Mouse (Mus musculus): ENCODE results near the gene Map2k5. TPM values are rescaled to one million over a fixed set of nuclear protein-coding genes. Genes with fewer than 3 reads are reported as not detected.

The Map2k5 gene
- polyA plus RNA-seq, 1 experiment from 2014 or later: 26.4 TPM

DNA sequence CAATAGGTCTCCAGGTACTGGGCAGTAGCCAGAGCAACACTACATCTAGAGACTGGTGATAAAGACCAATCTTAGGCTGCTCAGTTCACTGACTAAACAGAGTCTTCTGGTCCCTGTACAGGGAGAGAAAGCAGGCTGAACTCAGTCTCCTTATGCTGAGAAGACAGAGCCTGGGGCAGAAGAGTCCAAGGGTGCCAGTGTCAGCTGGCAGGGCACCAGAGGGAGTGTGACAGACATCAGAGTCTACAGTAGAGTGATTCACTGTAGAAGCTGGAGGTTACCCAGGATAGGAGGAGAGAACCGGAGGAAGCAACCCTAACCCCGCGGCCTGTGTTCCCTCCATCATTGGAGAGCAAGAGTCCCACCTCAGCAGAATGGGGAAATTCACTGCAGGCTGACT, 79.0 kb downstream of the Map2k5 start:
- Histone ChIP-seq H3K4me3 (no peak overlapping the region), H3K36me3 (peaks cover 36% of the 10 kb centered on the region), H3K4me2 (no peak overlapping the region), H3K4me1 (peaks cover 41% of the 10 kb centered on the region), H3K9me3 (0 out of 2 replicates have a peak, but pooled peaks cover 3% of the 10 kb centered on the region), H3K9ac (no peak overlapping the region), H3K27me3 (replicated peaks) (no peaks in the 10 kb centered on the region), H3K27ac (replicated peaks) (no peak overlapping the region)
- WGBS: 90% methylated on average over 3 of the region's 3 CpGs
- ATAC-seq (ENCODE audit: extremely low read depth, insufficient number of reproducible peaks, low FRiP score, low TSS enrichment): no peak

DNA sequence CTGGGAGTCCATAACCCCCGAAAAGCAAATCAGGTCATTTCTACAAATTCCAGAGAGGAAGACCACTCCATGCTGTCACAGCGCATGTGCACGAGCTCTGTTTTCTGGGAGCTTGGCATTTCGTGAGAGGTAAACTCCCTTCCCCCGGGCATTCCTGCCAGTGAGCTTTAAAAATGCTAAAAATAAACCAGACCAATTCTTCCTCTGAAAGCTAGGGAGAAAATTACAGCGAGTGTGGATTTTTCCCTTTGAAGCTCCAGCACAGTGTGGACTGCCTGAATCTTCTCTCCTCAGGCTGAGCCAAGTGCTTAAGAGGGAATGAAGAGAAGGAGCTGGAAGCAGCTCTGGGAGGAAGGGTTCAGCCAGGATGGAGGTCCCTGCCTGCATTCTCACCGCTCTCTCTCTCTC, 82.1 kb downstream of the Map2k5 start:
- 46% methylated on average over 7 of the region's 7 CpGs for WGBS
- peak overlapping the region; percentile 44 for H3K4me2 ChIP-seq
- H3K4me3 ChIP-seq: no peak overlapping the region
- no peaks in the 10 kb centered on the region for H3K27me3 ChIP-seq (replicated peaks)
- ATAC-seq (ENCODE audit: extremely low read depth, insufficient number of reproducible peaks, low FRiP score, low TSS enrichment): no peak
- H3K4me1 ChIP-seq: peaks cover 33% of the 10 kb centered on the region
- H3K9ac ChIP-seq: 0 out of 2 replicates have a peak overlapping the region, but pooled peaks have one; percentile 25
- peak overlapping the region; percentile 40 for H3K27ac ChIP-seq (replicated peaks)
- H3K36me3 ChIP-seq: peaks cover 49% of the 10 kb centered on the region
- 0 out of 2 replicates have a peak, but pooled peaks cover 3% of the 10 kb centered on the region for H3K9me3 ChIP-seq

DNA sequence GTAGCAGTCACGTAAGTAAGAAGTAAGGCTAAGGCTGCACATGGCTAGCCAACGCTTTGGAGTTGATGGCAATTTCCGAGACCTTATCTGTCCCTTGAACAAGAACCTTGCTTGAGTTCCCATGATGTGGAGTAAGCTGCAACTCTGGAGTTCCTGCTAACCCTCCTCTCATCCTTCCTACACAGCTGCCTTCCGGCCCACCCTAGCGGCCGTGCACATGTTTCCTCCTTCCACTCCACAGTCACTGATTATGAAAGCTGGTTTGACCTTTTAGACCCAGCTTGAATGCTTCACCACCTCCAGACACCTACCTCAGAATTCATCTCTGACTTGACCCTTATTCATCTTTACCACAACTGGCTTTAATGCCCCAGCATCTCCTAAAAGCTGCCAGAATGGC, 82.9 kb downstream of the Map2k5 start:
- Histone ChIP-seq H3K4me3 (no peak overlapping the region), H3K4me2 (no peak overlapping the region), H3K9me3 (0 out of 2 replicates have a peak, but pooled peaks cover under 1% of the 10 kb centered on the region), H3K4me1 (peaks cover 33% of the 10 kb centered on the region), H3K27ac (replicated peaks) (no peak overlapping the region), H3K9ac (no peak overlapping the region), H3K36me3 (peaks cover 51% of the 10 kb centered on the region), H3K27me3 (replicated peaks) (no peaks in the 10 kb centered on the region)
- no peak for ATAC-seq (ENCODE audit: extremely low read depth, insufficient number of reproducible peaks, low FRiP score, low TSS enrichment)
- 68% methylated on average over 6 of the region's 6 CpGs for WGBS

DNA sequence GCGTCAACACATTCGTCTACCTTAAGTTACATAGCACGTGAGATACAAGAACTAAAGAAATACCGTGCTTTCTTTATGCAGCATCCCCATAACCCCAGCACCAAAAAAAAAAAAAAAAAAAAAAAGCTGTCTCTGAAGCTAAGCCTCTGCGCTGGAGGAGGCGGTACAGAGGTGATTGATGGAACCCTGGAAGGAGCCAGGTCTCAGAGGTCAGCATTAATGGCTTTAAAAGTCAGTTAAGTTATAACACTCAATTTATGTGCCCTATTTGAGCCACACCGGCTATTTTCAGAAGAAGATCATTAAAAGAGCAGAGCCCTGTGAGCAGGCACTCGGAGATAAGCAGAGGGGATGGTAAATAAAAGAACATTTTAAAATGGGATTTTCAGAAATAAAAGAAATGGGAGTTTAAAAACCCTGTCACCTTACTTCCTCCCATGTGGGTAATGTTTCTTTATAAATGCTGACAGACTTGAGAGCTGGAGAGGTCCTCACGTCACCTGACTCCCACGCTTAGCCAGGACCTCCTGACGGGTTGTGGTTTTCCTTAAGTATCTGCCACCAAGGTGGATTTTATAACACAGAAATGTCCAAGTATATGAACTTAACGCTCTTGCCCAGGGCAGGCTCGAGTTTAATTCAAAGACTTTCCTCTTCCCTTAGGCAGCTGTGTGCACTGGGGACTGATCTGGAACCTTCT, 83.8 kb downstream of the Map2k5 start:
- 65% methylated on average over 13 of the region's 13 CpGs for WGBS
- H3K27me3 ChIP-seq (replicated peaks): no peaks in the 10 kb centered on the region
- peaks cover 54% of the 10 kb centered on the region for H3K36me3 ChIP-seq
- H3K4me3 ChIP-seq: no peak overlapping the region
- H3K4me2 ChIP-seq: no peak overlapping the region
- H3K9me3 ChIP-seq: no peaks in the 10 kb centered on the region
- H3K27ac ChIP-seq (replicated peaks): no peak overlapping the region
- ATAC-seq (ENCODE audit: extremely low read depth, insufficient number of reproducible peaks, low FRiP score, low TSS enrichment): no peak
- H3K9ac ChIP-seq: no peak overlapping the region
- H3K4me1 ChIP-seq: peaks cover 33% of the 10 kb centered on the region

DNA sequence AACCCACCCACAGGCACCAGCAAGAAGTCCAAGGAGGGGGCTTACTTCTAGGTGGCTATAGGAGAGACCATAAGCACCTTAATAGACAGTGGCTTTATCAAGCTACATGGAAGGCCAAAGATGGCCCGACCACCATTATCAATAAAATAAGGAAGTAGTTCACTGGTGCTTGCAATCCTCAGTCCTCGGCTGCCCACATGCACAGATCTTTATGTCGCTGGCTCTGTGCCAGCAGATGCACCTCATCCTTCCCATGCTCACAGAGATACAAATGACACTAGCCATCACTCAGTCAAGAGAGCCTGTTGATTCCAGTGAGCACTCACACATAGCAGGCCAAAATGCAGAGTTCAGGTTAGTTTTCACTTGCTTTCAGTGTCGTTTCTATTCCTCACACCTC, 89.0 kb downstream of the Map2k5 start:
- 80% methylated on average over 4 of the region's 4 CpGs for WGBS
- H3K4me2 ChIP-seq: no peak overlapping the region
- no peak overlapping the region for H3K27ac ChIP-seq (replicated peaks)
- H3K27me3 ChIP-seq (replicated peaks): no peaks in the 10 kb centered on the region
- H3K4me3 ChIP-seq: no peak overlapping the region
- no peak overlapping the region for H3K9ac ChIP-seq
- no peak for ATAC-seq (ENCODE audit: extremely low read depth, insufficient number of reproducible peaks, low FRiP score, low TSS enrichment)
- H3K9me3 ChIP-seq: no peaks in the 10 kb centered on the region
- H3K4me1 ChIP-seq: no peaks in the 10 kb centered on the region
- H3K36me3 ChIP-seq: peaks cover 65% of the 10 kb centered on the region

DNA sequence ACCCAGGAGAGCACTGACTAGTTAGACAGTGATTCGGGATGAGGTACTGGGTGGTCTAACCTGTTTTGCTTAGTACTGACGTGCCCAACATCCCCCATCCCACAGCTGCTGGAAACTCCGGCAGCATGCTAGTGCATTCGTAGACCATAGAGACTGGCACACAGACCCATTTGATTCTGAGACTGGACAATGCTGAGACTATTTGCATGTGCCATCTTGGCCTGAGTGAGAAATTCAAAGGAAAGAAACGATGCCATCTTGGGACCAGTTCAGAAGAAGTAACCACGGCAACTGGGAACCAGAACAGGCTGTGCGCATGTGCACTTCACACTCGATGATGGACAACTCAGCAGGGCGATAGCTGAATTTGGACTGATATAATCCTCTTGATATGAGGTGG, 93.3 kb downstream of the Map2k5 start:
- WGBS: 85% methylated on average over 9 of the region's 9 CpGs

DNA sequence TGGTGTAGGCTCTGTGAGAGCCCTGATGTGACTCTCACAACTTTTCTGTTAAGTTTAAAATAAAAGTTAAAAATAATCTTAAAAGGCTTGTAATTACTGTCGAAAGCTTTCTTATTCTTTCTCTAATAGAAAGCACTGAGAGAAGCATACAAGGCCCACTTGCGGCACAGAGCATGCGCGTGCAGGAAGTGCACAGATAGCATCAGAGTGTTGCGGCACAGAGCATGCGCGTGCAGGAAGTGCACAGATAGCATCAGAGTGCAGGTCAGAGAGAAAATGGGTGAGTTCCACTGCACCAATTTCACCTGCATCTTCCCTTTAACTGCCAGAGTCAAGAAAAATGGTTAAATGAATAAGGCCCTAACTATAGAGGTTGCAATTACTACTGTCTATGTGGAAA, 95.7 kb downstream of the Map2k5 start:
- no peak overlapping the region for H3K27ac ChIP-seq (replicated peaks)
- ATAC-seq (ENCODE audit: extremely low read depth, insufficient number of reproducible peaks, low FRiP score, low TSS enrichment): no peak
- peaks cover 3% of the 10 kb centered on the region; the same call in 1 of the 2 replicates for H3K9me3 ChIP-seq
- no peaks in the 10 kb centered on the region for H3K27me3 ChIP-seq (replicated peaks)
- H3K36me3 ChIP-seq: peaks cover 34% of the 10 kb centered on the region
- no peak overlapping the region for H3K4me3 ChIP-seq
- H3K9ac ChIP-seq: no peak overlapping the region
- WGBS: 94% methylated on average over 7 of the region's 7 CpGs
- H3K4me1 ChIP-seq: no peaks in the 10 kb centered on the region
- no peak overlapping the region for H3K4me2 ChIP-seq

More for the DNA sequence above, 93.3 kb downstream of the Map2k5 start:
- Histone ChIP-seq H3K9ac (no peak overlapping the region), H3K4me3 (no peak overlapping the region), H3K4me1 (no peaks in the 10 kb centered on the region), H3K9me3 (peaks cover 3% of the 10 kb centered on the region; the same call in 1 of the 2 replicates), H3K27ac (replicated peaks) (no peak overlapping the region), H3K36me3 (peaks cover 46% of the 10 kb centered on the region), H3K27me3 (replicated peaks) (no peaks in the 10 kb centered on the region), H3K4me2 (no peak overlapping the region)
- no peak for ATAC-seq (ENCODE audit: extremely low read depth, insufficient number of reproducible peaks, low FRiP score, low TSS enrichment)

DNA sequence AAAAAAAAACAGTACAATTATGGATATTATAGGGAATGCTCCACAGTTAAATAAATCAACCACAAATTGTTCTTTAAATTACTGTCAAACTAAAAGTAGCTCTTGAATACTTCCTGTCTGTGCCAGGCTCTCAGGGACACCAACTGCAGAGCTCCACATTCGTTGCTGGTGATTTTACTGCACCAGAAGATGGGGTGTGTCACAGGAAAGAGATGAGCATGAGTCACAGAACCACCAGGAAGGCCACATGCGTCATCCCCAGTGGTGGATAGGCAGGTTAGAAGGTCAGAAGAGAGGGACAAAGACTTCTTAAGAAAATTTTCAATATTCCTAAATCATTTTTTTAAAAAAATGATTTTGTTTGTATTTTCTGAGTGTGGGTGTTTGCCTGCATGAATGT, 96.6 kb downstream of the Map2k5 start:
- WGBS: 76% methylated on average over 2 of the region's 2 CpGs

DNA sequence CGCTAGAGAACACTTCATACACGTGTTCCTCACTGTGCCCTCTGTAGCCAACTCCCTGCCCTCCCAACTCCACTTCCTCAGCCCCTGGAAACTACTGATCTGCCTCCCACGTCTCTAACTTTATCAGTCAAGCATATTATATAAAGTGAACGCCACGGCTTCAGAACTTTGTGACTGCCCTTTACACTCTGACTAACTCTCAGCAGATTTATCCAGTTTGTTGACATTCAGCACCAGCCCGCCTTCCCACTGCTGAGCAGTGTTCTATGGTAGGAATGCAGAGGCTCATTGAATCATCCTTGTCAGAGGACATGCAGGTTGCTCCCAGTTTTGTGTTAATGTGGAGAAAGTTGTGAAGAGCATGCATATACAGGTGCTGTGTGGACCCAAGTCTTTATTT, 103.9 kb downstream of the Map2k5 start:
- no peak for ATAC-seq (ENCODE audit: extremely low read depth, insufficient number of reproducible peaks, low FRiP score, low TSS enrichment)
- 65% methylated on average over 6 of the region's 6 CpGs for WGBS
- Histone ChIP-seq H3K4me1 (no peaks in the 10 kb centered on the region), H3K9me3 (no peaks in the 10 kb centered on the region), H3K36me3 (peaks cover 33% of the 10 kb centered on the region), H3K27me3 (replicated peaks) (no peaks in the 10 kb centered on the region), H3K9ac (no peak overlapping the region), H3K4me3 (no peak overlapping the region), H3K4me2 (no peak overlapping the region), H3K27ac (replicated peaks) (no peak overlapping the region)

More for the DNA sequence above, 96.6 kb downstream of the Map2k5 start:
- no peak for ATAC-seq (ENCODE audit: extremely low read depth, insufficient number of reproducible peaks, low FRiP score, low TSS enrichment)
- H3K4me1 ChIP-seq: no peaks in the 10 kb centered on the region
- no peak overlapping the region for H3K27ac ChIP-seq (replicated peaks)
- H3K4me2 ChIP-seq: no peak overlapping the region
- no peak overlapping the region for H3K4me3 ChIP-seq
- H3K9me3 ChIP-seq: peaks cover 3% of the 10 kb centered on the region; the same call in 1 of the 2 replicates
- no peaks in the 10 kb centered on the region for H3K27me3 ChIP-seq (replicated peaks)
- H3K36me3 ChIP-seq: peaks cover 36% of the 10 kb centered on the region
- H3K9ac ChIP-seq: no peak overlapping the region

DNA sequence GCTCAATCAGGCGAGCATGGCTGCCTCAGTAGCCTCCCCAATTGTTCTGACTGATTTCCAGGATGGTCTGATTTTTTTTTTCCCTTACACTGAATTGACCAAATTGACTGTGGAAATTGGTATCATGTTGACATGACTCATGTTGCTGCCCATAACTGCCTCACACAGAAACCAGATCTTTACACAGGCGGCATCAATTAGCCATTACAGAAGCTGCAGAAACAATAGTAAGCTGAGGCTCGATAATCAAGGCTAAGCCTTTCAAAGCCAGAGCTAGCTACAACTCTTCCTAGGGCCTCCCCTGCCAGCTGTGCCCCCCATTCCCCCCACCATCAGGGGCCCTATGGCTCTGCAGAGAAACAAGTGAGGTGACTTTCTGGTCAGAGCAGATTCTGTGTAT, 107.9 kb downstream of the Map2k5 start:
- ATAC-seq (ENCODE audit: extremely low read depth, insufficient number of reproducible peaks, low FRiP score, low TSS enrichment): no peak
- Histone ChIP-seq H3K9ac (no peak overlapping the region), H3K4me3 (no peak overlapping the region), H3K9me3 (no peaks in the 10 kb centered on the region), H3K27ac (replicated peaks) (no peak overlapping the region), H3K27me3 (replicated peaks) (no peaks in the 10 kb centered on the region), H3K36me3 (peaks cover 20% of the 10 kb centered on the region), H3K4me1 (peaks cover 12% of the 10 kb centered on the region), H3K4me2 (no peak overlapping the region)
- WGBS: 82% methylated on average over 3 of the region's 3 CpGs

DNA sequence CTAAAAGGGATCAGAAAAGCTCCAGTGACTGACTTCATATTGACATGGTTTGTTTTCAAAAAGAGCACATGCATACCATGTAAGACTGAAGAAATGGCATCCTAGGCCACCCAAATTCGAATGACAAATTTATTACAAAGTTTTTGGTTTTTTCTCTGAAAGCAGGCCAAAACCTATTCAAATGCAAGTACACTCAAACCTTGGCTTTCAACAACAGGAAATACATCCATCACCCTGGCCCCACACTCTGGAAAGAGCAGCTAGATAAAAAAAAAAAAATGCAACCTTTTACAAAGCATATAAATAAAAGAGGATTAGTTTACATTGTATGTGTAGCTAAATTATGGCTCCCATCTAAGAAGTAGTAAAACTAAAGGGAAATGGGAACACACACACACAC, 114.5 kb downstream of the Map2k5 start:
- 62% methylated on average over 1 of the region's 1 CpGs for WGBS
- no peak overlapping the region for H3K27ac ChIP-seq (replicated peaks)
- H3K4me1 ChIP-seq: peaks cover 24% of the 10 kb centered on the region
- no peak overlapping the region for H3K4me3 ChIP-seq
- peaks cover 18% of the 10 kb centered on the region for H3K36me3 ChIP-seq
- H3K9me3 ChIP-seq: no peaks in the 10 kb centered on the region
- H3K27me3 ChIP-seq (replicated peaks): no peaks in the 10 kb centered on the region
- no peak overlapping the region for H3K9ac ChIP-seq
- no peak overlapping the region for H3K4me2 ChIP-seq
- ATAC-seq (ENCODE audit: extremely low read depth, insufficient number of reproducible peaks, low FRiP score, low TSS enrichment): no peak

DNA sequence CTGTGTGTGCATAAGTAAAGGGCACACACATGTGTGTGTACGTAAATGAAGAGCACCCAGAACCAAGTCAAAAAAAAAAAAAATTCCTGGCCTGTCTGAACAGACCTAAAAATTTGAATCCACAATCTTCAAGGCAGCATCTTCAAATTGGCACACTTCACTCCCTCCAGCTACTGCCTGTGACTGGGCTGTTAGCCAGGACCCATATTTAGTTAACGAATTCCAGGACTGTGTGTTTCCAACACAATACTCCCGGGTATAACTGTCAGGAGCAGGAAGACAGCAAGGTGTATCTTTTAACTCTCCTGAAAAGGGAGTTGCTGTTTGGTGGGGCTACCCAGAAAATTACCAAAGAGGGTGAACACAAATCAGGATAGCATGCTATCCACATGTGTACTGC, 118.9 kb downstream of the Map2k5 start:
- Histone ChIP-seq H3K4me1 (peaks cover 13% of the 10 kb centered on the region), H3K27me3 (replicated peaks) (no peaks in the 10 kb centered on the region), H3K4me3 (no peak overlapping the region), H3K9ac (no peak overlapping the region; the same call in 1 of the 2 replicates), H3K9me3 (no peaks in the 10 kb centered on the region), H3K27ac (replicated peaks) (peak overlapping the region; percentile 20; the same call in 1 of the 2 replicates), H3K36me3 (peaks cover 41% of the 10 kb centered on the region), H3K4me2 (no peak overlapping the region)
- WGBS: 53% methylated on average over 3 of the region's 3 CpGs
- ATAC-seq (ENCODE audit: extremely low read depth, insufficient number of reproducible peaks, low FRiP score, low TSS enrichment): no peak

Measured in heart, embryonic 13.5 days (tissue).